Mouse (Mus musculus) lung, postnatal 0 days (tissue): ENCODE measurements around the gene Wwtr1. TPM values are rescaled to one million over a fixed set of nuclear protein-coding genes. Genes with fewer than 3 reads are reported as not detected.
A peak's percentile ranks its signal among the peaks of the same experiment; 100 is the strongest.

ENCODE experiments used
- ATAC-seq: fragments of 200-750 bp; cut with Nextera tagmentation; 2 replicates; pipeline ENCODE4 v1.8.0; 2017; ENCODE audit warnings: moderate library complexity
- DNase-seq: peaks from one replicate; pipeline ENCODE4 v3.0.0-alpha.2; 2016; ENCODE audit warnings: low spot score
- H3K27ac ChIP-seq: fragments of 300-500 bp; sonication (generic); 2 replicates; pipeline ENCODE4 v1.5.1; 2014; ENCODE audit warnings: antibody characterized with exemption, mild to moderate bottlenecking, low read length, mixed read lengths
- H3K27me3 ChIP-seq: fragments of 300-500 bp; sonication (generic); replicated peaks from 2 replicates; pipeline ENCODE4 v1.6.1; 2014; ENCODE audit warnings: low read length, mixed read lengths; ENCODE audit not compliant: insufficient read depth
- H3K36me3 ChIP-seq: fragments of 300-500 bp; sonication (generic); 2 replicates; pipeline ENCODE4 v1.6.1; 2014; ENCODE audit warnings: low read length, mixed read lengths; ENCODE audit not compliant: insufficient read depth
- H3K4me1 ChIP-seq: fragments of 300-500 bp; sonication (generic); 2 replicates; pipeline ENCODE4 v1.6.1; 2014; ENCODE audit warnings: antibody characterized with exemption, low read depth, low read length, mixed read lengths; ENCODE audit not compliant: insufficient read depth
- H3K4me2 ChIP-seq: fragments of 300-500 bp; sonication (generic); replicated peaks from 2 replicates; pipeline ENCODE4 v1.6.1; 2014; ENCODE audit warnings: low read depth, mild to moderate bottlenecking, low read length, moderate library complexity, mixed read lengths
- H3K4me3 ChIP-seq: fragments of 300-500 bp; sonication (generic); 2 replicates; pipeline ENCODE4 v1.5.1; 2014; ENCODE audit warnings: low read depth, low read length
- H3K9ac ChIP-seq: fragments of 300-500 bp; sonication (generic); replicated peaks from 2 replicates; pipeline ENCODE4 v1.6.1; 2014; ENCODE audit warnings: low read depth, mild to moderate bottlenecking
- H3K9me3 ChIP-seq: fragments of 300-500 bp; sonication (generic); 2 replicates; pipeline ENCODE4 v1.6.1; 2016; ENCODE audit warnings: low read length, mixed read lengths
- CTCF ChIP-seq: IDR thresholded peaks from 2 replicates; pipeline ENCODE4 v1.5.1; 2016; ENCODE audit warnings: antibody characterized with exemption, mild to moderate bottlenecking
- EP300 ChIP-seq: IDR thresholded peaks from 2 replicates; pipeline ENCODE4 v1.6.1; 2016; ENCODE audit warnings: antibody characterized with exemption, mild to moderate bottlenecking, control low read depth
- WGBS: fragments of 180-500 bp; shearing (Covaris S2); extraction: QIAGEN DNeasy Blood & Tissue Kit; methylation state at CpG from one replicate; pipeline ENCODE4 v1.1.7; 2014; 5-methylcytosine and 5-hydroxymethylcytosine counted together
- polyA plus RNA-seq: library from polyadenylated mRNA; unstranded; fragments of >200 nt; fragmentation: Nextera tagmentation; extraction: Ambion mirVana; gene quantifications from 2 replicates; pipeline ENCODE4 v1.2.1, GENCODE M21; 2015

Wwtr1 gene
- 53.6 and 56.0 TPM in 2 replicates for polyA plus RNA-seq

DNA sequence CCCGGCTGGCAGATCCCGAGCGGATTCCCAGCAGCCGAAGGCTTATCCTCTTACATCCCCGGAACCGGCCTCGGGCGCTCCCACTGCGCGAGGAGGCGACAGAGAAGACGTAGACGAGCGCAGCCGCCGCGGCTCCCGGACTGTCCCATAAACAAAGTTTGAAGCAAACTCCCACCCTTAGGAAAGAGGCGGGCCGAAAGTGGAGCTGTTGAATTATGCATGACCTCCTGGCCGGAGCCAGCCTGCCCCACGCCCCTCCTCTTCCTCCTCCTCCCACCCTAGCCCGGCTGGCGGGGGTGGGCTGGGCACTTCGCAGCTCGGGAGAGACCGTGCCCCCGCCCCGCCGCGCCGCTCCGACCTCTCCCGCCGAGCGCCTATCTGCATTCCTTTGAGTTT lies at the start of gene Wwtr1:
Gene Wwtr1 (minus strand): TSS at position 251 of the 396 bp plus-strand sequence.
- peaks cover 11% of the 10 kb centered on the region; the same call in 1 of the 2 replicates for H3K4me1 ChIP-seq
- ATAC-seq (peak; percentile 96), DNase-seq (peak; percentile 99)
- WGBS, result under 1% methylated on average over 36 of the region's 36 CpGs
- H3K9ac ChIP-seq, result peak within 1 kb of the TSS; percentile 94
- H3K9me3 ChIP-seq, result no peaks in the 10 kb centered on the region
- H3K4me2 ChIP-seq, result peak within 1 kb of the TSS; percentile 72
- H3K4me3 ChIP-seq, result peak within 1 kb of the TSS; percentile 97
- no peaks in the 10 kb centered on the region for H3K27me3 ChIP-seq
- TF ChIP-seq CTCF (no peak), EP300 (peak; percentile 47)
- H3K27ac ChIP-seq, result peak within 1 kb of the TSS; percentile 99
- no peaks in the 10 kb centered on the region for H3K36me3 ChIP-seq

- no peaks in the 10 kb centered on the region for H3K27me3 ChIP-seq
- WGBS, result 67% methylated on average over 4 of the region's 4 CpGs
- ATAC-seq (no peak), DNase-seq (no peak)
- no peaks in the 10 kb centered on the region for H3K36me3 ChIP-seq
- no peak overlapping the region for H3K4me3 ChIP-seq
- TF ChIP-seq EP300 (no peak), CTCF (peak; percentile 61)
- H3K9me3 ChIP-seq, result no peaks in the 10 kb centered on the region
- no peak overlapping the region for H3K4me2 ChIP-seq
- no peaks in the 10 kb centered on the region for H3K4me1 ChIP-seq
- no peak overlapping the region for H3K9ac ChIP-seq
- H3K27ac ChIP-seq, result no peak overlapping the region
These were observed 44.0 kb upstream of the Wwtr1 start for GRCm38 (mm10) chr3:57619718-57620117.

DNA sequence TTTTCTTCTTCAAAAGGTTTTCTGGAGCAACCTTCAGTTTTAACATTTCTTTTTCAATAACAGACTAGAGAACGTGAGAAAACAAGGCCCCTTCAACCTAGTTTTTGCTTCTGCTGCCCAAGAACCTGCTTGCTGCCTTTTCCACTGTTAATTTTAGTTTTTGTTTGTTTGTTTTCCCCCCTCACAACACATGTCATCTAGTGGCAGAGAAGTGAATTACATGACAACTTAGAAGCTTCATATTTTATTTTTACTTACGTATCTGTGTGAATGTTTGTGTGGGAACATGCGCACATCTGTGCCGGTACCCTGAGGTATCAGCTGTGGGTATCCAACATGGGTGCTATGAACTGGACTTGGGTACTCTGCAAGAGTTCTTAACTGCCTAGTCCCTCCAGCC lies 39.9 kb upstream of the Wwtr1 start:
- no peak for ATAC-seq
- H3K4me1 ChIP-seq, result no peaks in the 10 kb centered on the region
- no peak overlapping the region for H3K4me2 ChIP-seq
- no peaks in the 10 kb centered on the region for H3K36me3 ChIP-seq
- 92% methylated on average over 4 of the region's 4 CpGs for WGBS
- H3K4me3 ChIP-seq, result no peak overlapping the region
- no peaks in the 10 kb centered on the region for H3K9me3 ChIP-seq
- DNase-seq, result no peak
- no peaks in the 10 kb centered on the region for H3K27me3 ChIP-seq
- H3K9ac ChIP-seq, result no peak overlapping the region
- TF ChIP-seq CTCF, result peak; percentile 59
- TF ChIP-seq EP300, result no peak
- H3K27ac ChIP-seq, result no peak overlapping the region

DNA sequence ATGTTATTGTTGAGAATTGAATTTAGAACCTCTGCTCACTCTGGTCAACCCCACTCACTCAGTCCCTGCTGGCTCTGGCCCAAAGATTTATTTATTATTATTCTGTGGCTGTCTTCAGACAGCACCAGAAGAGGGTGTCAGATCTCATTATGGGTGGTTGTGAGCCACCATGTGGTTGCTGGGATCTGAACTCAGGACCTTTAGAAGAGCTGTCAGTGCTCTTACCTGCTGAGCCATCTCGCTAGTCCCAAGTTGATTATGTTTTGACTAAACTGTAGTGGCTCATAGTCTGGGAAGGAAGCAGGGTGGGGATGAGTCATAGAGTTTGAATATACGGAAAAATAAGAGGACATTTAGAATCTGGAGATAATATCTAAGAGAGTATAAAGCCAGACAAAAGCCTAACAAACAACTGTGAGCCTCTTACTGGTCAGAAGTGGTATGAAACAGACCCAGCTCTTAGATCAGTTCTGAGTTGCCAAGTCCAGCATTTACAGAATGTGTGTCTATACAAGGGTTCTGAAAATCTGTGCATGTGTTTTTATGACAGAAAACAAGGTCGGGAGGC lies 36.8 kb upstream of the Wwtr1 start:
- no peaks in the 10 kb centered on the region for H3K9me3 ChIP-seq
- no peak overlapping the region for H3K4me2 ChIP-seq
- no peaks in the 10 kb centered on the region for H3K27me3 ChIP-seq
- H3K4me3 ChIP-seq, result no peak overlapping the region
- ATAC-seq, result peak; percentile 62
- TF ChIP-seq CTCF (no peak; the same call in 1 of the 2 replicates), EP300 (no peak)
- H3K36me3 ChIP-seq, result no peaks in the 10 kb centered on the region
- 46% methylated on average over 3 of the region's 3 CpGs for WGBS
- H3K9ac ChIP-seq, result no peak overlapping the region
- H3K4me1 ChIP-seq, result no peaks in the 10 kb centered on the region
- peak; percentile 38 for DNase-seq
- H3K27ac ChIP-seq, result no peak overlapping the region

DNA sequence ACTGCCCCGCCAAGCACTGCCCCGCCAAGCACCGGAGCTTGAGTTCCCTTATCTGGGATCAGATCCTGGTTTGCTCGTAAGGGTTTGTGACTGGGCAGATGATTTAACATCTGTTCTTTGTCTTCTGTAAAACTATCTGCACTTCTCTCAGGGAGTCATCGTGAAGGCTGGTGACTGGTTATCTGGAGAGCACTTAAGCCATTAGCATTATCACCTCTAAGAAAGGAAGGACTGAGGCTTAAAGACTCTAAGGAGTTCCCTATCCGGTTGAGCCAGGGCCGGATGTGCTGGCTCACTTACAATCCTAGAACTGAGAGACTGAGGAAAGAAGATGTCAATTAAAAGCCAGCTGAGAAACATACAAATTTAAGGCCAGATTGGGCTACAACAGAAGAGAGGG lies 36.1 kb upstream of the Wwtr1 start:
- H3K27me3 ChIP-seq, result no peaks in the 10 kb centered on the region
- 61% methylated on average over 7 of the region's 7 CpGs for WGBS
- no peaks in the 10 kb centered on the region for H3K9me3 ChIP-seq
- H3K4me2 ChIP-seq, result no peak overlapping the region
- no peak overlapping the region for H3K4me3 ChIP-seq
- ATAC-seq, result no peak
- no peak overlapping the region for H3K9ac ChIP-seq
- no peaks in the 10 kb centered on the region for H3K36me3 ChIP-seq
- no peak for DNase-seq
- H3K27ac ChIP-seq, result no peak overlapping the region
- TF ChIP-seq CTCF, result no peak
- no peak for TF ChIP-seq EP300
- H3K4me1 ChIP-seq, result no peaks in the 10 kb centered on the region

DNA sequence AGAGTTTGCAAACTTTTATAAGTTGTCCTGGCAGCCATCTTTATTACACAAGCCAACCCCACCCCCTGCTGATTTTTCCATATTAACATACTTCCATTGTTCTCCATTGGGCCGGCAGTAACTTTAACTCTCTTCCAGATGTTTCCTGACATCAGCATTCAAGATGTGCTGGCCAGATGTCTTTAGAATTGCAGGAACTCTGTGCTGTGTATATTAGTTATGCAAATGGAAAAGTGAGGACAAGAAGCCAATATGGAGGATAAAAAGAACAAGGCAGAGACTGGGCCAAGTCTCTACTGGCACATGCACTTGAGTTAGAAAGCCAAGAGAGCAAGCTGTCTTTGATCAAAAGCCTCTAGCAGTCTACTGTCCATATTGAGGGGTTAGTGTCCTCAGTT lies 28.9 kb upstream of the Wwtr1 start:
- H3K4me2 ChIP-seq, result no peak overlapping the region
- DNase-seq (peak; percentile 76), ATAC-seq (peak; percentile 82)
- no peak overlapping the region for H3K4me3 ChIP-seq
- no peak overlapping the region; the same call in 1 of the 2 replicates for H3K27ac ChIP-seq
- H3K9ac ChIP-seq, result no peak overlapping the region
- H3K4me1 ChIP-seq, result peaks cover 6% of the 10 kb centered on the region; the same call in 1 of the 2 replicates
- H3K27me3 ChIP-seq, result no peaks in the 10 kb centered on the region
- no peaks in the 10 kb centered on the region for H3K36me3 ChIP-seq
- WGBS, result 26% methylated on average over 1 of the region's 1 CpGs
- no peaks in the 10 kb centered on the region for H3K9me3 ChIP-seq
- TF ChIP-seq EP300, result peak; percentile 56
- no peak for TF ChIP-seq CTCF
